Mouse (Mus musculus) midbrain, postnatal 0 days (tissue): Measurements from ENCODE around the gene Aqp8. TPM values are rescaled to one million over a fixed set of nuclear protein-coding genes. Genes with fewer than 3 reads are reported as not detected.

ENCODE experiments used
- ATAC-seq: fragments of 200-750 bp; cut with Nextera tagmentation; 2 replicates; pipeline ENCODE4 v1.8.0; 2017; ENCODE audit warnings: moderate number of reproducible peaks, mild to moderate bottlenecking, moderate TSS enrichment, moderate library complexity; ENCODE audit not compliant: low FRiP score
- DNase-seq: peaks from one replicate; pipeline ENCODE4 v3.0.0-alpha.2; 2015; ENCODE audit warnings: low spot score
- H3K27ac ChIP-seq: fragments of 300-500 bp; sonication (generic); 2 replicates; pipeline ENCODE4 v1.5.1; 2014; ENCODE audit warnings: low read depth, mild to moderate bottlenecking, low read length, mixed read lengths
- H3K27me3 ChIP-seq: fragments of 300-500 bp; sonication (generic); 2 replicates; pipeline ENCODE4 v1.6.1; 2014; ENCODE audit warnings: low read length, control low read depth, mixed read lengths; ENCODE audit not compliant: insufficient read depth
- H3K36me3 ChIP-seq: fragments of 300-500 bp; sonication (generic); 2 replicates; pipeline ENCODE4 v1.6.1; 2014; ENCODE audit warnings: low read length, control low read depth, mixed read lengths; ENCODE audit not compliant: insufficient read depth
- H3K4me1 ChIP-seq: fragments of 300-500 bp; sonication (generic); 2 replicates; pipeline ENCODE4 v1.6.1; 2014; ENCODE audit warnings: mild to moderate bottlenecking, control low read depth, antibody characterized with exemption, low read length, mixed read lengths; ENCODE audit not compliant: insufficient read depth
- H3K4me2 ChIP-seq: fragments of 300-500 bp; sonication (generic); 2 replicates; pipeline ENCODE4 v1.6.1; 2014; ENCODE audit warnings: low read depth, mild to moderate bottlenecking, low read length, mixed read lengths; ENCODE audit not compliant: poor library complexity, severe bottlenecking
- H3K4me3 ChIP-seq: fragments of 300-500 bp; sonication (generic); 2 replicates; pipeline ENCODE4 v1.5.1; 2014; ENCODE audit warnings: low read depth, mild to moderate bottlenecking, low read length, moderate library complexity
- H3K9ac ChIP-seq: fragments of 300-500 bp; sonication (generic); replicated peaks from 2 replicates; pipeline ENCODE4 v1.6.1; 2014; ENCODE audit warnings: mild to moderate bottlenecking, low read length, moderate library complexity, mixed read lengths; ENCODE audit not compliant: poor library complexity, severe bottlenecking
- H3K9me3 ChIP-seq: fragments of 300-500 bp; sonication (generic); 2 replicates; pipeline ENCODE4 v1.6.1; 2016; ENCODE audit warnings: low read length, control low read depth
- CTCF ChIP-seq: IDR thresholded peaks from 2 replicates; pipeline ENCODE4 v1.5.1; 2016; ENCODE audit warnings: antibody characterized with exemption, mild to moderate bottlenecking
- WGBS: fragments of 180-500 bp; shearing (Covaris S2); extraction: QIAGEN DNeasy Blood & Tissue Kit; methylation state at CpG from one replicate; pipeline ENCODE4 v1.1.7; 2014; 5-methylcytosine and 5-hydroxymethylcytosine counted together
- polyA plus RNA-seq: library from polyadenylated mRNA; unstranded; fragments of >200 nt; fragmentation: Nextera tagmentation; extraction: Ambion mirVana; gene quantifications from 2 replicates; pipeline ENCODE4 v1.2.1, GENCODE M21; 2015
- total RNA-seq: library from RNA; depleted of rRNA; stranded (reverse); fragments of >200 nt; gene quantifications from 2 replicates; pipeline ENCODE4 v1.2.3, GENCODE M21; 2014

Gene Aqp8
- total and polyA plus RNA-seq, 2 experiments from 2014 or later = not detected

GRCm38 (mm10) chr7:123459247-123459646 lies 2.8 kb upstream of the Aqp8 start:
- no peak for TF ChIP-seq CTCF
- Histone ChIP-seq H3K27me3 (no peaks in the 10 kb centered on the region), H3K27ac (no peak overlapping the region), H3K9ac (no peak overlapping the region), H3K36me3 (no peaks in the 10 kb centered on the region), H3K9me3 (no peaks in the 10 kb centered on the region), H3K4me1 (no peaks in the 10 kb centered on the region), H3K4me2 (no peak overlapping the region), H3K4me3 (no peak overlapping the region)
- ATAC-seq = no peak
- WGBS = 87% methylated on average over 4 of the region's 4 CpGs
- DNase-seq = no peak

DNA sequence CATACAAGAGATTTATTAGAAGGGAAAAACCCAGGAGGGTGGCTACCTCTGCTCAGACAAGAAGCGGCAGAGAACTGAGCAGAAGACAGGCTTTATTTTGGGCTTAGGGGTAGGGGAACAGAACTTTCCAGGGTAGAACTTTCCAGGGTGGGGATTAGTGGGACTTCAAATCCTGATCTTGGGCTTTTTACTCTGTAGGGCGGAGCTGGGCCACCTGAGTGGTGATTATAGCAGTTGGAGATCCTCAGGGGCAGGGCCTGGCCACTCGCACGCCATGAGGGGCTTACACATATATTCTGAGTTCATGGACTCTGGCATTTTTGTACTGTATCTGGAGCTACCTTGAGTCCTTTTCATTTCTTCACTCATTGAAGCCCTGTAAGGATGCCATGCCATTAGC lies 775 bp upstream of the Aqp8 start:
- Histone ChIP-seq H3K4me1 (no peaks in the 10 kb centered on the region), H3K4me2 (no peak overlapping the region), H3K27me3 (no peaks in the 10 kb centered on the region), H3K9ac (no peak overlapping the region), H3K36me3 (no peaks in the 10 kb centered on the region), H3K27ac (no peak overlapping the region), H3K4me3 (no peak overlapping the region), H3K9me3 (no peaks in the 10 kb centered on the region)
- no peak for ATAC-seq
- TF ChIP-seq CTCF = no peak
- 82% methylated on average over 4 of the region's 4 CpGs for WGBS
- no peak for DNase-seq

DNA sequence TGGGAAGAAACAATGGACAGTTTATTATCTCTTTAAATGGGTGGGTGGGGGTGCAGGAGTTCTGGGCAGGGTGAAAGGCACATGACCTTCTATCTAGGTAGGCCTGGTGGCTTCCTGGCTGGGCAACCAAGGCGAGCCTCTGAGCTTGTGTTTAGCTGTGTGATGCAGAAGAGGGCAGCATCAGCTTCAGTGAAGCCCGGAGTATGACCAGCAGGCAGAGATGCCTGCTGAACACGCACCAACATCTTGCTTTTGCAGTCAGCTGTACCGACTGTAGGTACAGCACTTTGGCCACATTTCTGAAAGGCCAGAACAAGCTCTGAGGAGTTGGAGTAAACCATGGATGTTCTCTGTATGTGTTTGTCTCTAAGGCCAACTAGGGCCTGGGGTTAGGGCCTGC lies 1.5 kb downstream of the Aqp8 start:
- Histone ChIP-seq H3K27ac (no peak overlapping the region), H3K36me3 (no peaks in the 10 kb centered on the region), H3K27me3 (no peaks in the 10 kb centered on the region), H3K4me1 (no peaks in the 10 kb centered on the region), H3K9me3 (no peaks in the 10 kb centered on the region), H3K4me2 (no peak overlapping the region), H3K4me3 (no peak overlapping the region), H3K9ac (no peak overlapping the region)
- WGBS = 85% methylated on average over 4 of the region's 4 CpGs
- TF ChIP-seq CTCF = no peak
- ATAC-seq = no peak
- no peak for DNase-seq

DNA sequence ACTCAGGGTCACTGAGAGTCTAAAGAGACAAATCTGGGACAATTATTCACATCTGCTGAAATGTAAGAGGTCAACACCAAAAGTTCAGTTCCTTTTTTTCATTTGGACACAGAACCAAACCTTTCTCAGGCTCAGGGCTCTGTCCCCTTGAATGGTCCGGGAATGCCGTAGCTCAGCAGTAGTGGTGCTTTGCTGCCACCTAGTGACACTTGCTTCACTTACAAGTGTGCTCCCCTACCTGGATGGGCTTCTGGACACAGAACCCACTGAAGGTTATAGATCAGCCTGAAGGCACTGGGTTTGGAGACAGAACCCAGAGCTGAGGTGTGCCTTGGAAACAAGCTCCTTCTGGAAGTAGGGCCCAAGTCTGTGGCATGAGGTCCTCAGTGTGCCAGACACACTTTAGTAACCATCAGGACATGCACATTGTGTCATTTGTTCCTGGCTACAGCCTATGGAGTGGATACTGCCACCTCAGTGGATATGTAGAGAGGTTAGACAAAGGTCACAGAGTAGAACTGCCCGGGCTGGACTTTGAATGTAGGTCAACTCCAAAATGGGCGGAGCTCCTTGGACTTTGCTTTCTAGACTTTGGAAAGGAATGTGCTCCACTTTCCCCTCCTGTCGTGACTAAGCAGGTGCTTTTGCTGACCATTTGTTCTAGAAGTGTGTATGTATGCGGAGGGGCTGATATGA lies 3.7 kb downstream of the Aqp8 start:
- Histone ChIP-seq H3K4me3 (no peak overlapping the region), H3K27me3 (no peaks in the 10 kb centered on the region), H3K9me3 (no peaks in the 10 kb centered on the region), H3K9ac (no peak overlapping the region), H3K4me1 (no peaks in the 10 kb centered on the region), H3K27ac (no peak overlapping the region), H3K4me2 (no peak overlapping the region), H3K36me3 (no peaks in the 10 kb centered on the region)
- DNase-seq (peak; percentile 87), ATAC-seq (0 out of 2 replicates have a peak, but pooled peaks have one; percentile 52)
- WGBS = 33% methylated on average over 6 of the region's 6 CpGs
- TF ChIP-seq CTCF = peak; percentile 98

DNA sequence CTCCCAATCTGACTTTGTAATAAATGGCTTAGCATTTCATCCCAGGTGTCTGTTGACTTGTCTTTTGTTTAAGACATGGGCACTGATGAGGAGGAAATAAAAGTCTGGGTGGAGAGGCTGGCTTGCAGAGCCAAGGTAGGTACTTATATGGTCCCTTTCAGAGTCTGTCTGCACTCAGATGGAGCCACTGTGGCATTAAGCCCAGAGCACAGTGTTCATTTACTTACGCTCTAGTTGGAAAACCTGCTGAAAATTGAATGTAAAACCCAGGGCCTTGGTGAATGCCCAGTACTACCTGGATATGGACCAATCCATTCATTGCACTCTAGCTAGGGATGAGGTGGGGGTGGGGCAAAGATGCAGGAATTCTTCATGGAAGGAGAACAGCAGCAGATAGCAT lies 5.9 kb downstream of the Aqp8 start:
- H3K9me3 ChIP-seq = 0 out of 2 replicates have a peak, but pooled peaks cover 6% of the 10 kb centered on the region
- no peak for TF ChIP-seq CTCF
- no peaks in the 10 kb centered on the region for H3K27me3 ChIP-seq
- DNase-seq = no peak
- H3K4me2 ChIP-seq = no peak overlapping the region
- 94% methylated on average over 1 of the region's 1 CpGs for WGBS
- ATAC-seq = no peak
- no peaks in the 10 kb centered on the region for H3K4me1 ChIP-seq
- H3K36me3 ChIP-seq = no peaks in the 10 kb centered on the region
- no peak overlapping the region for H3K27ac ChIP-seq
- H3K4me3 ChIP-seq = no peak overlapping the region
- no peak overlapping the region for H3K9ac ChIP-seq

DNA sequence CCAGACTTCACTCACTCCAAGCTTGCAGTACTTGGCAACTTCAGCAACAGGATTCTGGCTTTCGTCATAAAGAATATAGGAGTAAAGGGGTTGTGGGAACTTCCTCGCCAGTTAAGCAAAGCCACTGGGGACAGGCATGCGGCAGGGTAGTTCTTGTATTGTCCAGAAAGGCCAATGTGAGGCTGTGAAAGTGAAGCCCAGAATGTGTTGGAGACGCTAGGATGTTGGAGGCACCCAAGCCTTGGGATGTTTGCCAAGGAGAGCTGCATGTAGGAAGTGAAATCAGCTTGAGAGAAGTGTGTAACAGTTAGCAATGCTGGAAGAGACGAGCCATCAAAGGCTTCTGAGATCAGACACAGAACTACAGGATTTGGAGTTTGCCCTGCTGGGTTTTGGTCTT lies 25.6 kb downstream of the Aqp8 start:
- ATAC-seq = no peak
- TF ChIP-seq CTCF = no peak
- Histone ChIP-seq H3K9me3 (no peaks in the 10 kb centered on the region), H3K27me3 (no peaks in the 10 kb centered on the region), H3K4me3 (no peak overlapping the region), H3K9ac (no peak overlapping the region), H3K27ac (no peak overlapping the region), H3K4me2 (no peak overlapping the region), H3K4me1 (no peaks in the 10 kb centered on the region), H3K36me3 (peaks cover 21% of the 10 kb centered on the region)
- DNase-seq = no peak
- 73% methylated on average over 5 of the region's 5 CpGs for WGBS
